Mouse (Mus musculus) C2C12 (cell line): Measurements from ENCODE around the gene Mllt6.

Experiments
- CTCF ChIP-seq: IDR thresholded peaks from one replicate; pipeline ENCODE4 v1.5.1; 2011; ENCODE audit not compliant: control insufficient read depth, insufficient read depth, insufficient read length
- MAX ChIP-seq: IDR thresholded peaks from one replicate; pipeline ENCODE4 v1.6.1; 2011; ENCODE audit warnings: mild to moderate bottlenecking, control low read depth
- MYOG ChIP-seq: IDR thresholded peaks from one replicate; pipeline ENCODE4 v1.6.1; 2011; ENCODE audit not compliant: control insufficient read depth, insufficient read length; ENCODE audit errors: extremely low read depth

- TF ChIP-seq CTCF (no peak), MYOG (no peak), MAX (peak; percentile 6)
These were observed 23.8 kb downstream of the Mllt6 start for GRCm38 (mm10) chr11:97687061-97687460.
